Mouse (Mus musculus) liver, adult 2 months (tissue): Measurements from ENCODE around the gene Yjefn3.

Source experiments
- CTCF ChIP-seq: fragments of 200-500 bp; IDR thresholded peaks from 2 replicates; pipeline ENCODE4 v1.5.1; 2011; ENCODE audit warnings: low read depth, low read length, control low read depth
- POLR2A ChIP-seq: fragments of 200-500 bp; IDR thresholded peaks from 2 replicates; pipeline ENCODE4 v1.6.1; 2011; ENCODE audit warnings: low read length, control low read depth; ENCODE audit not compliant: insufficient read depth; ENCODE audit errors: extremely low read depth

DNA sequence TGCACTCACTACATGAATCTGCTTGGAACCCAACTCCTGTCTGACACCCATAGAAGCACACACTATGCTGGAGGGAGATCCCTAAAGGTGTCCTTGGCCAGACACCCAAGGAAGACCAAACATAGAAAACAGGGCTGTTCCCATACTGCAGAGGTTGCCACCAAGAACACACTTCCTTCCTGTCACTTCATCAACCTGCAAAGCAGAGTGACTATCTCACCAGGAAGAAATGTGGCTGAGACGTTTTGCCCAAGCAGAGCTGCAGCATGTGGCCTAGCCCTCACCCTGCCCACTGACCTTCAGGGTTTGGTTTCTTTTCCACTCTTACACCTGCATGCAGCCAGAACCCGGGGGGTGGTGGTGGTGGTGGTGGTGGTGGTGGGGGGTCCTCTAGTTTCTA is 31.3 kb upstream of the Yjefn3 start:
- TF ChIP-seq CTCF (no peak), POLR2A (no peak)
